Mouse (Mus musculus): ENCODE results near the gene Efnb2. TPM values are rescaled to one million over a fixed set of nuclear protein-coding genes. Genes with fewer than 3 reads are reported as not detected.

Gene Efnb2
- total RNA-seq, 1 experiment = 30.6 TPM

DNA sequence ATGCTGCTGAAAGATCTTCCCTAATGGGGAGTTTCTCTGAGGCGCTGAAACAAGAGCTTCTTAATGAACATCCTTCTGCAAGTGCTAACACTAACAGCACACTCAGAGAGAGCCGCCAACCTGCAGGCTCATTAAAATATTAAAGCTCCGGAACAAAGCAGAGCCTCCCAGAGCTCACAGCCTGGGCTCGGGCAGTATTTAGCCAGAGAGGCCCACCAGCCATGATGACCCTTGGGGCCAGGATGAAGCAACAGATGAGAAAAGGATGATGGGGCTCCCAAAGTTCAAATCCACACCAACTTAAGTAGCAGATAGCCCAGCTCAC is 20.8 kb downstream of the Efnb2 start:
- no peaks in the 10 kb centered on the region for H3K9me3 ChIP-seq (ENCODE audit: control insufficient read depth, insufficient read depth, low read depth, low read length)
- H3K4me3 ChIP-seq (ENCODE audit: insufficient read depth in 1 of 2, low read depth in 1 of 2, low read length in 2 of 2, poor library complexity in 1 of 2, severe bottlenecking in 1 of 2) = no peak overlapping the region
- no peak overlapping the region for H3K27ac ChIP-seq (ENCODE audit: insufficient read depth, low read depth, low read length, poor library complexity, severe bottlenecking)
- in situ Hi-C loops (cut with MboI; ENCODE audit: low sequenced_read_pairs in 2 of 2, unreplicated experiment in 2 of 2) = no loop called here
- peaks cover 2% of the 10 kb centered on the region; the same call in 1 of the 2 replicates for H3K36me3 ChIP-seq (ENCODE audit: control insufficient read depth, insufficient read depth, low read length, poor library complexity, severe bottlenecking)
- TF ChIP-seq ZC3H11A (IDR thresholded peaks at IDR 0.05; ENCODE audit: borderline replicate concordance, low read depth, low read length) = no peak
- no peak for TF ChIP-seq CHD2 (IDR thresholded peaks at IDR 0.05; ENCODE audit: low read depth, low read length)
- TF ChIP-seq ZNF384 (IDR thresholded peaks at IDR 0.05; ENCODE audit: low read depth, low read length) = no peak
- TF ChIP-seq MAFK (IDR thresholded peaks at IDR 0.05; ENCODE audit: insufficient read depth, low read depth, low read length) = no peak
- no peak for TF ChIP-seq HCFC1 (IDR thresholded peaks at IDR 0.05; ENCODE audit: borderline replicate concordance, insufficient read depth, low read length)
- H3K4me1 ChIP-seq (ENCODE audit: control insufficient read depth in 2 of 2, insufficient read depth in 2 of 2, low read length in 2 of 2, poor library complexity in 1 of 2) = peaks cover 5 to 15% of the 10 kb centered on the region in 2 experiments; a peak in 3 of 4 replicates
- H3K9ac ChIP-seq (ENCODE audit: insufficient read depth, low read depth, low read length, poor library complexity, severe bottlenecking) = no peak overlapping the region
- DNase-seq (ENCODE audit: low read depth, low spot score) = no peak

DNA sequence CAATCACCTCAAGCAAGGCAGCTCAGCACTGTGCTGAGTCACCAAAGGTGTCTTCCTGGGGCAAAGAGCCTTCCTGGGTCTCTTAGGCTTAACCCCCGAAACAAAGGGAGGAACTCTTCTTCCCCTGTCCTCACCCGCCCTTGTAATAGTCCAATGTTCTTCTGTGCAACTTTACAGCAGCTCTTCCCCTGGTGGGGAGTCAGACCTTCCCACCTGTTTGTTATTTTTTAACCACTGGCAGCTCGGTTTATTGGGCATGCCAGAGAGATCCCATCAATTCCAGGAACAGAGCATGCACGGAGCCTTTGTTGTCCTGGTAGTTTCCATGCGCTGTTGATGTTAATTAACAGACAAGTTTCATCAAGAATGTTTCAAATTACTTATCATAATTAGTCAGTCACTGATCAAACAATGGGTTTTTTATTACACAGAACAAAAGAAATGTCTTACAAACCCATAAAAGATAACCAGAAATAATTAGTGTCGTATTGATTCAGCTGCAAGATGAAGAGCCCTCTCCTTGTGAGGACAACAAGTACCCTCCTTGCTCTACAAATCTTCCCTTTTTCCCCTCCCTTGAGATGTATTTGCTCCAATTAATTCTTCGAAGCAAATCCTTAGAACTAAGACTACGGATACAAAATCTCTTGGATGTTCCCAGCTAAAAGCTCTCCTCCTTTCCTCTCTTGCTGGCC is 21.3 kb downstream of the Efnb2 start:
- TF ChIP-seq ZC3H11A (IDR thresholded peaks at IDR 0.05; ENCODE audit: borderline replicate concordance, low read depth, low read length) (no peak), MAFK (IDR thresholded peaks at IDR 0.05; ENCODE audit: insufficient read depth, low read depth, low read length) (no peak), ZNF384 (IDR thresholded peaks at IDR 0.05; ENCODE audit: low read depth, low read length) (no peak), HCFC1 (IDR thresholded peaks at IDR 0.05; ENCODE audit: borderline replicate concordance, insufficient read depth, low read length) (no peak), CHD2 (IDR thresholded peaks at IDR 0.05; ENCODE audit: low read depth, low read length) (no peak)
- no peaks in the 10 kb centered on the region for H3K9me3 ChIP-seq (ENCODE audit: control insufficient read depth, insufficient read depth, low read depth, low read length)
- DNase-seq (ENCODE audit: low read depth, low spot score) = no peak
- no peak overlapping the region for H3K9ac ChIP-seq (ENCODE audit: insufficient read depth, low read depth, low read length, poor library complexity, severe bottlenecking)
- H3K4me1 ChIP-seq (ENCODE audit: control insufficient read depth in 2 of 2, insufficient read depth in 2 of 2, low read length in 2 of 2, poor library complexity in 1 of 2) = peaks cover 5 to 15% of the 10 kb centered on the region in 2 experiments; a peak in 3 of 4 replicates
- no peak overlapping the region for H3K4me3 ChIP-seq (ENCODE audit: insufficient read depth in 1 of 2, low read depth in 1 of 2, low read length in 2 of 2, poor library complexity in 1 of 2, severe bottlenecking in 1 of 2)
- peaks cover 2% of the 10 kb centered on the region; the same call in 1 of the 2 replicates for H3K36me3 ChIP-seq (ENCODE audit: control insufficient read depth, insufficient read depth, low read length, poor library complexity, severe bottlenecking)
- in situ Hi-C loops (cut with MboI; ENCODE audit: low sequenced_read_pairs in 2 of 2, unreplicated experiment in 2 of 2) = no loop called here
- no peak overlapping the region for H3K27ac ChIP-seq (ENCODE audit: insufficient read depth, low read depth, low read length, poor library complexity, severe bottlenecking)

DNA sequence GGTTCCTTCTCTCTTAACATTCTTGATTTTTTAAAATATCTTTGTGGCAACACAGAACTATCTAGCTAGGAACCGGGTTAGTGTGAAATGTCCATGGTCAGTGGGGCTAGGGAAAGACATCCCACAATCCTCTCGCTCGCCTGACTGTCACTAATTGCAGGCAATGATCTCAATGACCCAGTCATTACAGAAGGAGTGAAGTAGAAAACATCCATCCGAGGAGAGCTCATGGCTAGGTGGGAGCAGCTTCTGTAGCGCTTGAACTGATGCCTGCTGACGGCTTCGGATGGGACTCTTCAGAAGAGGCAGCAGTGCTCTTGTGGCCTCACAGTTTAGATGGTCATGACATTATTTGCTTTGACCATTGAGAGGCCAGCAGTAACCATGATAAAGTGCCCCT is 29.6 kb downstream of the Efnb2 start:
- no peaks in the 10 kb centered on the region for H3K4me1 ChIP-seq (ENCODE audit: control insufficient read depth in 2 of 2, insufficient read depth in 2 of 2, low read length in 2 of 2, poor library complexity in 1 of 2)
- no peak overlapping the region for H3K4me3 ChIP-seq (ENCODE audit: insufficient read depth in 1 of 2, low read depth in 1 of 2, low read length in 2 of 2, poor library complexity in 1 of 2, severe bottlenecking in 1 of 2)
- no peak overlapping the region for H3K27ac ChIP-seq (ENCODE audit: insufficient read depth, low read depth, low read length, poor library complexity, severe bottlenecking)
- H3K36me3 ChIP-seq (ENCODE audit: control insufficient read depth, insufficient read depth, low read length, poor library complexity, severe bottlenecking) = peaks cover 2% of the 10 kb centered on the region; the same call in 1 of the 2 replicates
- no peaks in the 10 kb centered on the region for H3K9me3 ChIP-seq (ENCODE audit: control insufficient read depth, insufficient read depth, low read depth, low read length)
- TF ChIP-seq ZNF384 (IDR thresholded peaks at IDR 0.05; ENCODE audit: low read depth, low read length) = no peak
- TF ChIP-seq HCFC1 (IDR thresholded peaks at IDR 0.05; ENCODE audit: borderline replicate concordance, insufficient read depth, low read length) = no peak
- TF ChIP-seq ZC3H11A (IDR thresholded peaks at IDR 0.05; ENCODE audit: borderline replicate concordance, low read depth, low read length) = no peak
- no peak for TF ChIP-seq CHD2 (IDR thresholded peaks at IDR 0.05; ENCODE audit: low read depth, low read length)
- TF ChIP-seq MAFK (IDR thresholded peaks at IDR 0.05; ENCODE audit: insufficient read depth, low read depth, low read length) = no peak
- H3K9ac ChIP-seq (ENCODE audit: insufficient read depth, low read depth, low read length, poor library complexity, severe bottlenecking) = no peak overlapping the region
- DNase-seq (ENCODE audit: low read depth, low spot score) = no peak
- in situ Hi-C loops (cut with MboI; ENCODE audit: low sequenced_read_pairs in 2 of 2, unreplicated experiment in 2 of 2) = no loop called here

DNA sequence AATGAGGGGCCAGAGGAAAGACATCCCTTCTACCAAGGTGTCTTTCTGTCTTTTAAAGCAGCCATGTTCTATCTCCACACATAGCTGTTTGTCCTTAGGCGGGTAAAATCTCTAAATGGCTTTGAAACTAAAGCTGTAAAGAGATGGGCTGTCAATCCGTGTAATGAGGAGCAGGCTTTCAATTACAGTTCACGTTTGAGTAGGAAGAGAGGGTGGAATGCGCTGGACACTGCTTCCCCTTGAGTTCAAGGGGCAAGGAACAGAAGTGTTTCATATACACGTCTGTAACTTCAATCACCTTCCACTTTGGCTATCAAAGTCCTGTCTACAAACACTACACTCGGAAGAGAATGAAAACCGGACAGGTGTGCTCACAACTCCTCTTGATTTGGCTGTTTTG is 37.0 kb downstream of the Efnb2 start:
- Histone ChIP-seq H3K9me3 (ENCODE audit: control insufficient read depth, insufficient read depth, low read depth, low read length) (no peaks in the 10 kb centered on the region), H3K9ac (ENCODE audit: insufficient read depth, low read depth, low read length, poor library complexity, severe bottlenecking) (no peak overlapping the region), H3K4me1 (ENCODE audit: control insufficient read depth in 2 of 2, insufficient read depth in 2 of 2, low read length in 2 of 2, poor library complexity in 1 of 2) (peaks cover 2 to 17% of the 10 kb centered on the region in 2 experiments; a peak in 2 of 4 replicates), H3K27ac (ENCODE audit: insufficient read depth, low read depth, low read length, poor library complexity, severe bottlenecking) (no peak overlapping the region), H3K36me3 (ENCODE audit: control insufficient read depth, insufficient read depth, low read length, poor library complexity, severe bottlenecking) (peaks cover 3% of the 10 kb centered on the region; the same call in 1 of the 2 replicates), H3K4me3 (ENCODE audit: insufficient read depth in 1 of 2, low read depth in 1 of 2, low read length in 2 of 2, poor library complexity in 1 of 2, severe bottlenecking in 1 of 2) (no peak overlapping the region)
- no peak for DNase-seq (ENCODE audit: low read depth, low spot score)
- TF ChIP-seq HCFC1 (IDR thresholded peaks at IDR 0.05; ENCODE audit: borderline replicate concordance, insufficient read depth, low read length) (no peak), ZNF384 (IDR thresholded peaks at IDR 0.05; ENCODE audit: low read depth, low read length) (no peak), CHD2 (IDR thresholded peaks at IDR 0.05; ENCODE audit: low read depth, low read length) (no peak), MAFK (IDR thresholded peaks at IDR 0.05; ENCODE audit: insufficient read depth, low read depth, low read length) (no peak), ZC3H11A (IDR thresholded peaks at IDR 0.05; ENCODE audit: borderline replicate concordance, low read depth, low read length) (no peak)
- in situ Hi-C loops (cut with MboI; ENCODE audit: low sequenced_read_pairs in 2 of 2, unreplicated experiment in 2 of 2) = no loop called here
